Mouse (Mus musculus): Measurements from ENCODE around the gene Prdx2. TPM values are rescaled to one million over a fixed set of nuclear protein-coding genes. Genes with fewer than 3 reads are reported as not detected.

Prdx2 gene
- total RNA-seq, 2 experiments from 2014 or later = 633 to 676 TPM

DNA sequence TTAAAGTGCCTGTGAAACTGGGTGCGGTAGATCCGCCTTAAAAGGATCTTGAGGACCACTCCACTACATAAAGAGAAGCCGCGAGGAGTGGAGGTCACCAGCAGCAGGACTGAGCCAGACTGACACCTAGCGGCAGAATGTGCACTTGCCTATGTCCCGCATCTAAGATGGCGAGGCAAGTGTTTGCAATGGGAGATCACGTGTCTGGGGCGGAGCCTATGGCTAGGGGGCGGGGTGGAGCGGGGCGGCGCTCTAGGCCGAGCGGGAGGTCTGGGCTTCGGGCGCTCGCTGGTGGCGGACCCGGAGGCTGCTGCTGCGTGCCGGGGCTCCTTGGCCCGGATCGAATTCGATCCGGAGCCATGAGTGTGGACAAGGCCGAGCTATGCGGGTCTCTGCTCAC, 21.0 kb downstream of the Prdx2 start, which contains the start of gene Hook2:
Gene Hook2, plus strand, starts transcription at position 255 of the 400 bp plus-strand sequence.
- DNase-seq = peak; percentile 97
- intact Hi-C loops (cut with DNase I) = loop anchor here (1.0 kb wide), 1 partner anchor 15 kb away; no protein-coding TSS in a partner anchor

DNA sequence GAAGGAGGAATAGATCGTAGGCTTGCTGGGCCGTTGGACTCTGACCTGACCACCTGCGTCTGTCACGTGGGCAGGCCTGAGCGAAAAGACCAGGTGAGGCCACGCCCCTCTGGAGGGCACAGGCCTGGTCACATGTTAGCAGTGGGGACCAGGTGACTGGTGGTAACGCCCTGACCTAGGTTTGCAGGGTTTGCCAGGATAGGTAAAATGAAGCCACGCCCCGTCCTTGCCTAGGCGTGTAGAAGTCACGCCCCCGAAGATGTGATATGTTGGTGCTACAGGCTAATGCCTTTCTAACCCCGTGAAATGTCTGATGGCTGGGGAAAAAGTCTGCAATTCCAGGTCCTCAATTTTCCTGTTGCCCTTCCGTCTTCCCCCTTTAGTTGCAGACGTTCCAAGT, 21.4 kb downstream of the Prdx2 start:
- DNase-seq = no peak
- intact Hi-C loops (cut with DNase I) = loop anchor here (1.0 kb wide), 1 partner anchor 16 kb away; no protein-coding TSS in a partner anchor

GRCm38 (mm10) chr8:84994375-84994774, 25.0 kb downstream of the Prdx2 start:
- intact Hi-C loops (cut with DNase I) = no loop called here
- DNase-seq = no peak

DNA sequence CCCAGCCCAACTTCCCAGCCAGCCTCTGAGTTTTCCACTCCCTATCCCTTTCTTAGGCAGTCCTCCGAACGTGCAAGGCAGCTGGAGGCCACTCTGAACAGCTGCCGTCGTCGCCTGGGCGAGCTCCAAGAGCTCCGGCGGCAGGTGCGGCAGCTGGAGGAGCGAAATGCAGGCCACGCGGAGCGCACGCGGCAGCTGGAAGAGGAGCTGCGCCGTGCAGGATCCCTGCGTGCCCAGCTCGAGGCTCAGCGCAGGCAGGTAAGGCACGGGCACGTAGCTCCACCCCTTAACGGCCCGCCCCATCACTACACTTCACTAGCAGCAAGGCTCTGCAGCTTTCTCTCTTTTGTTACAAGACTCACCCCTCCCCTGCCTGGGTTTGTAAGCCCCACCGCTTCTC, 26.3 kb downstream of the Prdx2 start:
- intact Hi-C loops (cut with DNase I) = loop anchor here (1.0 to 5.0 kb wide), 2 partner anchors 38 to 66 kb away; no protein-coding TSS in a partner anchor
- DNase-seq = no peak

DNA sequence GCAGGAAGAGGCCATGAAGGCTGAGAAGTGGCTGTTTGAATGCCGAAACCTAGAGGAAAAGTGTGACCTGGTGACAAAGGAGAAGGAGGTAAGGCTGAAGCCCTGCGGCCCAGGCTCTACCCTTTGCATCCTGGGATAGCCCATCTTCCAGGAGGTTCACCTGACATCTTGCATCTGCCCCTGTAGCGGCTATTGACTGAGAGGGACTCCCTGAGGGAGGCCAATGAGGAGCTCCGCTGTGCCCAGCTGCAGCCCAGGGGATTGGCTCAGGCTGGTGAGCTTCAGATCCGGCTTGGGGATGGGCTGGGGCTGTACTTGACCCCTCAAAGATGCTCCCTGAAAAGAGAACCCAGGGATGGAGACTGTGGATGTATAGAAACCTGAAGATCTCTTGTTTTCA, 27.6 kb downstream of the Prdx2 start:
- DNase-seq = no peak
- intact Hi-C loops (cut with DNase I) = loop anchor here (5.0 kb wide), 1 partner anchor 40 kb away; no protein-coding TSS in a partner anchor

DNA sequence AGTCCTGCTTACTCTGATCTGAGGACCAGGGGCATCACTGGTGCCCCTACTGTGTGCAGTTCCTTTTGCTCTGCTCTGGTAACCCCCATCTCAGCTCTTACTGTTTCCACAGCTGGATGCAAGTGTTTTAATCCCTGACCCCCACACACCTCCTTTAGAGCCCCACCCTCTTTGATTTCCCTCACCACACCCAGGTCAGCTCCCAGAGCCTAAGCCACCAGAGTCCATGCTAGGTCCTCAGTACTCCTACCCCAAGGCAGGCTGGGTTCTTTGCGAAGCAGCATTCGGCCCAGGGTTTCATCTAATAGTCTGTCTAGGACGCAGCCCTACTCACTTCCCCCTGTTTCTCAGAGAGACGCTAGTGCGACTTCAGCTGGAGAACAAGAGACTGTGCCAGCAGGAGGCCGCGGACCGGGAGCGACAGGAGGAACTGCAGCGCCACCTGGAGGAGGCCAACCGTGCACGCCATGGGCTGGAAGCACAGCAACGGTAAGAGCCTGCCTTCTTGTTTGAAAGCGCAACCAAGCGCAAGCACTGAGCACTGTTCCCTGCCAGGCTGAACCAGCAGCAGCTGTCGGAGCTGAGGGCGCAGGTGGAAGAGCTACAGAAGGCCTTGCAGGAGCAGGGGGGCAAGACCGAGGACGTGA, 28.4 kb downstream of the Prdx2 start:
- DNase-seq = peak; percentile 89 to 95

DNA sequence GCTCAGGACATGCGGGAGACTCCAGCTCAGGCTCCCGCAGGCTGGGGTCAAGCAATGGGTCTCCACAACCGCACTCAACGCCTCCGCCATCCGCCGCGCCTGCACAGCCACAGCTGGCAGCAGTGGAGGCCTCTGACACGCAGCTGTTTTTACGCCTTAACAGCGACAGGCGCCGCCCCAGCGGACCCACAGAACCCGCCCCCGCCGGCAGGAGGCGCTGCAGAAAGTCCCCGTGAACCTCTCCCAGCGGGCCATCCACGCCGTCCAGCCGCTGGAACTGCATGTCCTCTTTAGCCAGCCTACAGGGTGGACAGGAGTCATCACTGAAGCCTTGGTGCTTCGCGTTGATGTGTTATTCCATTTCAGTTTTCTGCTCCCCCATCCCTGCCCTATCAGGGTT, 38.3 kb downstream of the Prdx2 start:
- intact Hi-C loops (cut with DNase I) = no loop called here

More for the DNA sequence above, 28.4 kb downstream of the Prdx2 start:
- intact Hi-C loops (cut with DNase I) = loop anchor here (5.0 kb wide), 1 partner anchor 40 kb away; no protein-coding TSS in a partner anchor

DNA sequence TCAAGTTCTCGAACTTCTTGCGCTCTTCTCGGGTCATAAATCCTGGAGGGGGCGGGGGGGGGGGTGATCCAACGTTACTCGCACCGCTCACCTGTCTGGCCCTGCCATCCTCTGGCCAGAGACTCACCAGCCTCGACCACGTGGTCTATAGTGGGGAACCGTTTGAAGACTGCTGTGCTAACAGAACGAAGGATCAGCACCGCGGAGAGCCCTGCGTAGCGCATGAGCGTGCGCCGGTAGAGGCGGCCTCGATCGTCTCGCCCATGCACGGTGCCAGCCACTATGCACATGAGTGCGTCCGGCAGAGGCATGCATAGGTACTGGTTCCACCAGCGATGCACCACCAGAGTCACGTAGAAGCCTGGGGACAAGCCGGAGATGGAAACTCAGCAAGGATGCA, 41.9 kb downstream of the Prdx2 start:
- no peak for DNase-seq
- intact Hi-C loops (cut with DNase I) = no loop called here

More for the DNA sequence above, 38.3 kb downstream of the Prdx2 start:
- peak in 1 of 2 experiments; percentile 39 for DNase-seq

DNA sequence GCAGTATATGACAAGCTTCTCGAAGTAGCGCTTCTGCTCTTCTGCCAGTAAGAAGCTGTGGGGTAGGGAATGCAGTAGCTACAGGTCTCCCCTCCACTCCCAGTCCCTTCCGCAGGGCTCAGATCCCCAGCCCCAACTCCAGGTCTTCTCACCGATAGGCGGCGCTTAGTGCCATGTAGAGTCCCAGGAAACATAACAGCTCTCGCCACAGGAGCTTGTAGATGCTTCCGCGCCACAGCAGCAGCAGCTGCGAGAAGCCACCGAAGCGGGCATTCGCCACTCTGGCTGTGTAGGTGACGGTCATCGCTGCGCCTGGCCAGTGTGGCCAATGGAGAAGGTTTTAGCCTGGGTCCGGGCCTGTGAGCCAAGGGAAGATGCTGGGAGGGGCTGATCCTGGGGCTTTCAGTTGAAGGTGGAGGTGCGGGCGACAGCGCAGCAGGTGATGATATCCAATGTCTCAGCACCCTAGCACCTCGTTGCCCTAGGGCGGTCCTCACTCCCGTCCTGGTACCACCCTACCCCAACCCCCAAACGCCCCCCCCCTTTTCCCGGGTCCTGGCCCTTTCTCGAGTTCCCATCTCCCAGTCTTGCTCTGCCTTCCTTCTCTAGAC, 43.9 kb downstream of the Prdx2 start:
- intact Hi-C loops (cut with DNase I) = no loop called here
- DNase-seq = peak; percentile 53 to 58

- DNase-seq = no peak
- intact Hi-C loops (cut with DNase I) = no loop called here
These were observed 45.0 kb downstream of the Prdx2 start, which contains the start of gene Best2 for GRCm38 (mm10) chr8:85014431-85014830. TSS of gene Best2 (minus strand) at chr8:85014531.

DNA sequence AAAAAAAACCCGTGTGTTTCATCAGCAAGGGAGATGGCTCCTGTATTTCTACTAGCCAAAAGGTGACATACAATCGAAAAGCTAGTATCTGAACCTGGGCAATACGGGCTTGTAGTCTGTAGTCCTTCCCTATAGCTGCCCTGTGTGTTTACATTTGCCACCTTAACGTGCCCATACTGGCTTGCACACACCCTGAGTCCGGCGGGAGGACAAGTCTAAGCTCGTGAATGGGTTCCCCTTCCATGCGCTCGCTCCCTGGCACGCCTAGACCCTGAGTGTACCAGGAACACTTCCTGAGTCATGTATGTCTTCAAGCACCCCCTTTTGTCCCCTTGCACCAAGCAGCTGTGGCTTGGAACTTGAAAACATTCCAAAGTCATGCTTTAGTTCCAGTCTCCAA, 47.3 kb downstream of the Prdx2 start:
- intact Hi-C loops (cut with DNase I) = no loop called here
- no peak for DNase-seq

DNA sequence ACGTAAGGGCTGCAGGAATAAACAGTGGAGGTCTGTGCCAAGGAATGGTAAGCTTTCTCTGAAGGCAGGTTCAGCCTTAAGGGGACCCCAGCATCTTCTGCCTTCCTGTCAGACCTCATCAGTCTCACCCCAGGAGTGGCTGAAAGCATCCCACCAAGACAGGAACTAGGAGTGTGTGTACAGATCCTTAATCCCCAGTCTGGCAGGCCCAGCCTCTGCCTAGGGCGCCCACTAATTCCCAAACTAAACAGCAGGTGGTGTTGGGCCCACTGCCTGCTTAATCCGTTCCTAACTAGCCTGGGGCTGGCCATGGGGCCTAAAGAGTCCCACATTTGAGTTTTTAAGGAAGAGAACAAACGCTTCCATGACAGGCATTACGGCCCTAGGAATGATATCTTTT, 47.8 kb downstream of the Prdx2 start:
- intact Hi-C loops (cut with DNase I) = no loop called here

DNA sequence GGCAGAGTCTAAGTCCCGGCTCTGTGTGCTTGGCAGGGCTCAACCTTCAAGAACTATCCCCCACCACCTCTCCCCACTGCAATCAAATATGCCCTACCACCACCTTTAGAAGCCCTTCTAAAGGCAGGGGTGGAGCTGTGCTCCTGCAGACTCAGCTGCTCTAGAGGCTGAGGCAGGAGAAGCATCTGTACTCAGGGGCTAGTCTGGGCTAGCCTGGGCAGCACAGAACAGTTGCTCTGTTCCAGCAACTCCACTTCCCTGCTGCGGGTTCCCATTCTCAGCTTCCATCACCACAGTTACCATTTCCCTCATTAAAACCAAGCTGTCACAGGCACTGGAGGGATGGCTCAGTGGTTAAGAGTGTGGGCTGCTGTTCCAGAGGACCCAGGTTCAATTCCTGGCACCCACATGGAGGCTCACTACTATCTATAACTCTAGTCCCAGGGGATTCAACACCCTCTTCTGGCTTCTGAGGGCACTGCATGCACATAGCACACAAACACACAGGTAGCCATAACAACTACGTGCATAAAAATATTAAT, 52.2 kb downstream of the Prdx2 start:
- intact Hi-C loops (cut with DNase I) = no loop called here
- DNase-seq = no peak

More for the DNA sequence above, 47.8 kb downstream of the Prdx2 start:
- DNase-seq = no peak

DNA sequence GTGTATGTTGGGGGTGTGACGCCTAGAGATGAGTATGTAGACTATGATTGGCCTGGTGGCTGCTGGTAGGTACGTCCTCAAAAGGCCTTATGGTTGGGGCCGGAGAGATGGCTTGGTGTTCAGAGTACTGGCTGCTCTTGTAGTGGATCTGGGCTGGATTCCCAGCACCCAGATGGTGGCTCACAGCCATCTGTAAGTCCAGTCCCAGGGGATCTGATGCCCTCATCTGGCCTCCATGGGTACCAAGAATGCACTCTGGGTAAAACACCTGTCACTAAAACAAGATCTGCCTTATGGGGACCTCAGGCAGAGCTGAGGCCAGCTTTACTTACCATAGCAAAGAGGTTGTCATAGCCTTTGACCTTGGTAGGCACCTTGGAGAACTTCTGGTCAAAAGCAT, 54.5 kb downstream of the Prdx2 start:
- no peak for DNase-seq
- intact Hi-C loops (cut with DNase I) = no loop called here

Small RNA genes lying within 50 kb of the gene (microRNA-seq; reads per million reads assigned to microRNA genes)
- 0 reads per million in 2 experiments for gene Gm24197 (ENCODE audit: borderline number of aligned reads in 2 of 2)

Other genes with a start within 250 kb of the Prdx2 start
- gene G430095P16Rik, start 246.6 kb upstream of the Prdx2 start, total RNA-seq (2021) = under 1 TPM in 1 of 2 experiments, not detected in 1; 0.44 TPM
- 100 to 1,000 TPM; 279 to 296 TPM for gene Nfix, start 169.2 kb upstream of the Prdx2 start, total RNA-seq (2021)
- gene Dand5, start 146.8 kb upstream of the Prdx2 start, total RNA-seq (2021) = 1 to 10 TPM; 9.3 to 9.9 TPM
- 10 to 100 TPM; 28.5 to 29.5 TPM for gene Gadd45gip1, start 138.1 kb upstream of the Prdx2 start, total RNA-seq (2021)
- 10 to 100 TPM; 84.0 to 87.4 TPM for gene Rad23a, start 128.9 kb upstream of the Prdx2 start, total RNA-seq (2021)
- 100 to 1,000 TPM; 337 to 380 TPM for gene Calr, start 122.7 kb upstream of the Prdx2 start, total RNA-seq (2021)
- gene Farsa, start 112.6 kb upstream of the Prdx2 start, total RNA-seq (2021) = 10 to 100 TPM; 23.1 TPM
- 1 to 10 TPM; 3.8 to 4.1 TPM for gene Syce2, start 97.5 kb upstream of the Prdx2 start, total RNA-seq (2021)
- 10 to 100 TPM; 71.3 to 77.2 TPM for gene Gcdh, start 75.7 kb upstream of the Prdx2 start, total RNA-seq (2021)
- gene Klf1, start 67.7 kb upstream of the Prdx2 start, total RNA-seq (2021) = not detected
- gene Dnase2a, start 61.0 kb upstream of the Prdx2 start, total RNA-seq (2021) = 10 to 100 TPM in 1 of 2 experiments, 1 to 10 TPM in 1; 7.3 to 11.7 TPM
- gene Mast1, start 32.2 kb upstream of the Prdx2 start, total RNA-seq (2021) = under 1 TPM; 0.11 to 0.14 TPM
- gene Rtbdn, start 22.6 kb upstream of the Prdx2 start, total RNA-seq (2021) = not detected
- gene Gm49661, start 154 bp upstream of the Prdx2 start, total RNA-seq (2021) = 1 to 10 TPM in 1 of 2 experiments, not detected in 1; 1.0 TPM
- gene Rnaseh2a, start 180 bp downstream of the Prdx2 start, total RNA-seq (2021) = 10 to 100 TPM; 48.6 to 56.7 TPM
- 10 to 100 TPM; 14.9 to 26.9 TPM for gene Junb, start 9.1 kb downstream of the Prdx2 start, total RNA-seq (2021)
- 1 to 10 TPM; 2.7 to 2.9 TPM for gene Hook2, start 21.0 kb downstream of the Prdx2 start, total RNA-seq (2021)
- not detected for gene Best2, start 44.9 kb downstream of the Prdx2 start, total RNA-seq (2021)
- gene Asna1, start 55.7 kb downstream of the Prdx2 start, total RNA-seq (2021) = 10 to 100 TPM; 66.2 to 69.8 TPM
- 10 to 100 TPM; 80.7 to 84.2 TPM for gene Trir, start 57.2 kb downstream of the Prdx2 start, total RNA-seq (2021)
- 10 to 100 TPM; 28.1 to 35.1 TPM for gene Tnpo2, start 67.3 kb downstream of the Prdx2 start, total RNA-seq (2021)
- 1 to 10 TPM; 3.4 to 4.3 TPM for gene Fbxw9, start 90.5 kb downstream of the Prdx2 start, total RNA-seq (2021)
- not detected for gene Gm5741, start 98.4 kb downstream of the Prdx2 start, total RNA-seq (2021)
- gene Dhps, start 102.2 kb downstream of the Prdx2 start, total RNA-seq (2021) = 10 to 100 TPM; 27.0 to 27.4 TPM
- 10 to 100 TPM; 37.4 to 42.2 TPM for gene Wdr83os, start 111.2 kb downstream of the Prdx2 start, total RNA-seq (2021)
- 10 to 100 TPM; 33.3 to 34.2 TPM for gene Wdr83, start 111.7 kb downstream of the Prdx2 start, total RNA-seq (2021)
- gene Man2b1, start 113.7 kb downstream of the Prdx2 start, total RNA-seq (2021) = 10 to 100 TPM; 31.0 to 31.3 TPM
- 1 to 10 TPM; 2.0 to 2.4 TPM for gene Zfp791, start 153.5 kb downstream of the Prdx2 start, total RNA-seq (2021)
- not detected for gene Cks1brt, start 182.3 kb downstream of the Prdx2 start, total RNA-seq (2021)

All from heart, postnatal 36 days (tissue).